Mouse (Mus musculus) adrenal gland, postnatal 14 days (tissue): ENCODE measurements at regions not wholly inside any gene's neighbourhood (a gene's known extent, or its start where the extent isn't known, plus 50 kb on each side); places are given as distances from the start of the nearest gene placed in this dataset.
A peak's percentile ranks its signal among the peaks of the same experiment; 100 is the strongest.

Experiments
- DNase-seq: peaks from one replicate; pipeline ENCODE4 v3.0.0; 2021; ENCODE audit warnings: mixed read lengths

GRCm38 (mm10) chr13:5778443-5779171 lies 82.7 kb upstream of the Klf6 start:
- no peak for DNase-seq

GRCm38 (mm10) chr13:5779410-5779809 lies 81.9 kb upstream of the Klf6 start:
- DNase-seq: no peak

GRCm38 (mm10) chr13:5782540-5782939 lies 78.7 kb upstream of the Klf6 start:
- no peak for DNase-seq

GRCm38 (mm10) chr13:5787114-5787513 lies 74.2 kb upstream of the Klf6 start:
- DNase-seq: no peak

GRCm38 (mm10) chr13:5789302-5789701 lies 72.0 kb upstream of the Klf6 start:
- no peak for DNase-seq

GRCm38 (mm10) chr13:5802079-5802478 lies 59.2 kb upstream of the Klf6 start:
- DNase-seq: peak; percentile 10

GRCm38 (mm10) chr13:5802826-5803225 lies 58.5 kb upstream of the Klf6 start:
- peak; percentile 10 for DNase-seq

GRCm38 (mm10) chr13:5803540-5804380 lies 57.5 kb upstream of the Klf6 start:
- DNase-seq: peak; percentile 22

- DNase-seq: no peak
Measured at GRCm38 (mm10) chr13:5804381-5804941, 56.8 kb upstream of the Klf6 start.

- DNase-seq: no peak
Measured at GRCm38 (mm10) chr13:5808380-5808779, 52.9 kb upstream of the Klf6 start.
